Mouse (Mus musculus): ENCODE measurements around the gene Art3.

Gene Art3

DNA sequence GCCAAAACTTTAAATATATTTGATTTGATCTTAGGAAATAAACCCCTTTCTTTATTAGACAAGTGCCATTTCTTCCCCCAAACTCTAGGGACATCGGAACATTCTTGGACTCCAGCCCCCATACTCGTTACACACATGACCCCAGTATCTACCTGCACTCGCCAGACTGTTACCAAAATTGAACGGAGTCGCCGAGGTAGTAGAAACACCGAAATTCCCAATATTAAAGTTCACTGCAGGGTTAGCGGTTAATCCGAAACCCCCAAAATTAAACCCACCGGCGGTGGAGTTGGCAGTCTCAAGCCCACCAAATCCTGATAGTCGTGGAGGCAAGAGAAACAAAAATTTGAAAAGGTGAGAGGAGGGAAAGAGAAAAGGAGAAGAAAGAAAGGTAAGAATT is 102.4 kb downstream of the Art3 start:
- no peak for DNase-seq

DNA sequence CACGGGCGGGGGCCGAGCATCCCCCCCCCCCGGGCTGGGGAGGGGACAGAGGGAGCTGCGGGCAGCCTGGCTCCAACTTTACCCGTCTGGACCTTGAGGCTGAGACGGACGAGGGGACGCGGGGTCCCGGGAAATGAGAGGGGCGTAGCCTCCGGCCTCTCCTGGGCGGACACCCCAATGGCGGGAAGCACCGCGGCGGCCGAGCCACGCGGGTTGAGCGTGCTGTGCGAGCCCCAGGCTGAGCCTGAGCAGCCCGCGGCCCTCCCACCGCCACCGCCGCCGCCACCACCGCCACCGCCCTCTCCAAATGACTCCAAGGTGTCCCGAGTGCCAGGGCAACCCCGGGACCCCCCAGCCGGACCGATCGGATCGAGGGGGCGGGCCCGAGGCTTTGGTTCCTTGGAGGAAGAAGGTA is 103.0 kb downstream of the Art3 start:
- DNase-seq: no peak

DNA sequence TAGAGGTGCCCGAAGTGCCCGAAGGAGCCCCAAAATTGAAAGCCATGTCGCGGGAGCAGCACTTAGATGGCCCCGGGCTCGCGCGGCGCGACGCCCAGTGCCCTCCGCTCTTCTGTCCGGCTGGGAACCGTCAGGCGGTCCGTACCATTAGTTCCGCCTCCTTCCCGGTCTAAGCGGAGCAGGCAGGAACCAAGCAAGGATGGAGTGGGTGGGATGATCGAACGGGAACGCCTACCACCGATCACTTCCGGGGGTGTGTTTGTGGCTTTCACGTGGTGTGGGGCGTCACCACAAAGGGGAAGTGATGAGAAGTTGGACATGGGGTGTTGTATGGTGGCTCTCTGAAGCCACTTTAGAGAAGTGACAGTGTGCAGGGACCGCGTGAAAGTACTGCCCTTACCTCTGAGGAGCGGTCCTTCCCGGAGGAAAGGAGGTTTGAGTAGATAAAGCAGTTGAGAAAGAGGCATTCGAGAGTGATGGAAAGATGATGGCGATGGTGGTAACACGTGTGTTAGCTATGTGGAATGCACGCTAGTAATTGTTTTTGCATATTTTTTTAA is 103.5 kb downstream of the Art3 start, which contains the start of gene Nup54:
Nup54 (minus strand) TSS at position 195 of the 560 bp plus-strand sequence.
- DNase-seq: peak; percentile 98

DNA sequence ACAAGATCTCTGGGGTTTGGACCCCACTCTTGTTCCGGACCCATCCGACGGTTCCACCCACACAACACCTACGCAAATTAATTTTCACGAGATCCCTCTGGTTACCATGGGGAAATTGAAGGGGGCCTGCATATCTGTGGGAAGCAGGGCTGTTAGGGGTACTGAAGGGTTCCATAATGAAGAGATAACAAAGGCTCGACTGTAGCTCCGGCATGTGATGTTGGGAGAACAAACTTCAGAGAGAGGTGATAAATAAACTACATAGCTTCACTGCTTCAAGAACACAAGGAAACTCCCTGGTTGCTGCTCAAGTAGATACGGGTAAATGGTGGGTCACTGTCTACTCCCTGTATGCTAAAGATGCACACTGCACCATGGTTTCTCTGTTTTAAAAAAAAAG is 106.9 kb downstream of the Art3 start:
- no peak for DNase-seq

DNA sequence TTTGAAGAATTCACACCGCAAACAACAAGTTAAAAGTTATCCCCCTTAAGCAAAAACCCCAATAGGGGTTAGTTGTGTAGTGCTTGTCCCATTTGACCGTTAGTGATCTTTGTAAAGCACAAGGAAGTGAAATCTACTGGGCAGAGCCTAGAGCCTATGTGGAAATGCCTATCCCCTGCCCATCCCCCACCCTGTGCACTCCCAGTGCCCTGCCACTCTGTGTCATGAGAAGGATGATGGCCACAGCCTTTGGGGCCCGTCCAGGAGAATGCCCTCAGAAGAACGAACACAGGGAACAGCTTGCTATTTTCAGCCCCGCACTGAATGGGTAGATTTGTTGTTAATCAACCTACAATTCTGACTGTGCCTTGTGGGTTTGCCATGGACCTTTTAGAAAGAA is 109.9 kb downstream of the Art3 start:
- no peak for DNase-seq

DNA sequence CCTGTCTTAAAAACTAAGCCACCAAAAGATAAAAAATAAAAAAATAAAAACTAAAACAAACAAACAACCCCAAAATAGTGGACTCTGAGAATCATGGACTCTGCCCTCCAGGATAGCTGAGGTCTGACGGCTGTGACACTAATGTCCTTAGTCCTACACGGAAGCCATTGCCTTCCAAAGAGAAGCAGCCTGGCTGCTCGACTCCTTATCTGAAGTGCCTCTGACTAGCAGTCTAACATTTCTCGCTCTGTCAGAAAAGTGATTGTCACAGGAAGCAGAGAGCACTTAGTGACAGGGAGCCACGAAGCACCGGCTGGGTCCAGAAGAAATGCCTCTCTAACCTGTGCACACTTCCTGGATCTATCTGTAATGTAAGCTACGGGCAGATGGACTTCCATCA is 111.3 kb downstream of the Art3 start:
- no peak for DNase-seq

DNA sequence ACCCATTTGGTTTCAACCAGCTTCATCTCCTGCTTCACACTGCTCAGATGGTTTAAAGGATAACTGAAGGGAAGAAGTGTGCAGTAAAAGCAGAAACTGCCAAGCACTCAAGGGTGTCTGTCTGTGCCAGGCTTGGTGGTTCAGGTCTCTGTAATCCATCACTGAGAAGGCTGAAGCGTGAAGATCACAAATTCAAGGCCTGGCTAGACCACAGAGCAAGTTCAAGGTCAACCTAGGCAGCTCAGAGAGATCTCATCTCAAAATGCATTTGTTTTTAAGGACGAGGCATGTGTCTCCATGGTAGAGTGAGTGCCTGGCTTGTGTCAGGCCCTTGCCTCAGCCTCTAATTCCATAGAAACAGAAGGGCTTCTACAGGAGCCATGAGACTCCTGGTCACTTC is 113.4 kb downstream of the Art3 start:
- no peak for DNase-seq

DNA sequence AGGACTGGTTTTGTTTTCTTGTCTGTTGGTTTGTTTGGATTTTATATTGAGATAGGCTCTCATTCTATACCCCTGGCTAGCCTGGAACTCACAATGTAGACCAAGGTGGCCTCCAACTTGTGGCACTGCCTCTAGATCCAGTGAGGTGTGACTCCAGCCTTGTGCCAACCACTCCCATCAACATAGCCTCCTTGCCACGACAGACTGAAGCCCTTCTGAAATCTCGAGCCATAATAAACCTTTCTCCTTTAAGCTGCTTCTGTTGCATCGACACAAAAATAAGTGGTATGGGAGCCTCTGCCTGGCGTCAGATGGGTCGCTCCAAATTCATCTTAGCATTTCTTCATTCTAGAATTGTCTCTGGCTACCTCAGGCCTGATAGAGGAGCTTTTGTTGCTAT is 115.1 kb downstream of the Art3 start:
- DNase-seq: no peak

DNA sequence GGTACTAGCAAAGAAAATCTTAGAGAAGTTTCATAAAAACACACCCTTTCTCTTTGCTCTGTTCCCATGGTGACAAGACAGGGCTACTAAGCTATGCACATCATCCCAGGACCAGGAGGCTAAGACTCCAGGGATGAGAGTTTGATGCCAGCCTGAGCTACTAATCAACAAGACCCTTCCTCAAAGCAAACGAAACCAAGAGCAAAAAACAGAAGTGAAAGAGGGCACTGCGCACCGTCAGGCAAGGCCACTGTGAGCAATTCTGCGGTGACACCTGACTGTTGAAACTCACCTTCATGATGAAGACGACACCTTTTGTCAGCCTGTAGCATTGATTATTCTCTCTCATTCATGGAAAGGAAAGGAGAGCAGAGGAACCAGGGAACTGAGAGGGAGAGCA is 121.2 kb downstream of the Art3 start:
- no peak for DNase-seq

DNA sequence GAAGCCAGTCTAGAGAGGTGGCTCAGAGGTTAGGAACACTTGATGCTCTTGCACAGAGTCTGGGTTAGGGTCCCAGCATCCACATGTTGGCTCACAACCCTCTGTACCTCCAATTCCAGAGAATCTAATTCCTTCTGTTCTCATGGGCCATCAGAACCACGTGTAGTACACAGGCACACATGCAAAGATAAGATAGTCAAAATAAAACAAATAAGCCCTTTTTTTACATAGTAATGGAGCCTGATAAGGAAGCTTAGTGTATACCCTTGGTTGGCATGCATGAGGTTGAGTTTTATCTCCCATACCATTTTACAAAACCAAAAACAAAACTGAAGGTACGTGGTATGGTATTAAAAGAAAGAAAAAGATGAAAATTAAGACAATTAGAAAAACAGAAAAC is 125.8 kb downstream of the Art3 start:
- DNase-seq: no peak

DNA sequence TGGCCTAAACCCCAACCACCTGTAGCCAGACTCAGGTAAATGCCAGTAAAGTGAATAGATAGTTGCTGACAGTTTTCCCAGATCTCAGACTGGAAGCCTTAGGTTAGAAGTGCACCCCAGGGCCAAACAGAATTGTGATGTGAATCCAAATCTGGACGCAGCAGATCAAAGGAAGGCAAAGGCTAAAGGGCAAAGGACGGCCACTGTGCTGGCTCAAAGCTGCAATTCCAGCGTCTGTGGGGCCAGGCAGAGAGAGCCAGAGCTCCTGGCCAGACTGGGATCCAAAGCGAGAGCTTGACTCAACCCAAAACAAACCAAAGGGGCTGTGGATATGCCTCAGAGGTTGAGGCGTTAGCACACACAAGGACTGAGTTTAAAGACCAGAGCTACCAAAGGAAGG is 127.1 kb downstream of the Art3 start:
- DNase-seq: no peak

DNA sequence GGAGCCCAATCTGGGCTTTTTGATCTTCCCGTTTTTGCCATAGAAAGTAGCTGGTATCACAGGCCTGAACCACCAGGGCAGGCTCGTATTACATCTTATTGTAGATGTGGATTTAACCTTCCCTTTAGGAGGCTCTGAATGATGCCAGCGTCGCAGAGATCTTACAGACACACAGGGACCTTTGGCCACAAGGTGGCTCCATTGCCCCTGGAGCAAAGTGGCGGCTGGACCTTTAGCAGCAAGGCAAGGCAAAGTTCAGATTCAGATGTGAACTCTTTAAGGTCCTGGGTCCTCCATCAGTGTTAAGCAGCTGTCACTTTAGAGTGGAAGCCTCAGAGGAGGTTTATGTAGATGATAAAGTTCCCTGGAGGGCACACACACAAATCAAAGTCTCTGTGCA is 129.7 kb downstream of the Art3 start:
- peak; percentile 63 for DNase-seq
